In genomic region chr13:110175651-110176050, GRCm38 (mm10) we compare ENCODE assay signal across 24 mouse cellular contexts.
DNase-seq lines count a peak whose midpoint lies in the region; TF ChIP-seq lines count a peak whose summit lies in the region.
"Had no signal": no experiment of that assay in that cellular context is flagged by ENCODE, and none has a peak within 500 bp of the region (broad histone marks: within the 10 kb centered on the region; RNA-seq: fewer than 3 reads in every experiment).

No protein-coding gene starts in this region.

- H3K4me3 ChIP-seq in left cerebral cortex, adult 2 months = no peak overlapping the region
- H3K4me3 ChIP-seq: embryonic facial prominence, embryonic 13.5 days; intestine, embryonic 15.5 days; limb, embryonic 13.5 days; lung, embryonic 15.5 days; midbrain, embryonic 10.5 days; myocyte; neural tube, embryonic 12.5 days had no signal

- intact Hi-C loops in left cerebral cortex, adult 2 months (cut with DNase I) = no loop called here
- intact Hi-C loops in left cerebral cortex, postnatal 4 days (cut with DNase I) = no loop called here
- intact Hi-C loops in left cerebral cortex, postnatal 25 days (cut with DNase I) = no loop called here

- 0 out of 2 replicates have a peak overlapping the region, but pooled peaks have one; percentile 19 for H3K27ac ChIP-seq in left cerebral cortex, adult 2 months
- H3K27ac ChIP-seq: embryonic facial prominence, embryonic 13.5 days; hindbrain, postnatal 0 days; intestine, embryonic 15.5 days; limb, embryonic 13.5 days; lung, embryonic 15.5 days; midbrain, embryonic 10.5 days; neural tube, embryonic 12.5 days had no signal

- DNase-seq in frontal cortex, postnatal 36 days (ENCODE audit: low spot score in 2 of 2) = peak; percentile 15 to 51
- no peak for DNase-seq in frontal cortex, postnatal 10 days (ENCODE audit: low spot score in 2 of 2)
- DNase-seq in left cerebral cortex, adult 2 months (ENCODE audit: extremely low spot score in 1 of 2, low spot score in 2 of 2) = no peak
- DNase-seq in left cerebral cortex, postnatal 4 days = no peak
- DNase-seq in brain, adult 2 months (ENCODE audit: low read depth, low spot score) = peak; percentile 78
- DNase-seq in left cerebral cortex, postnatal 25 days (ENCODE audit: low spot score in 2 of 2) = peak; percentile 30 to 63
- no peak for DNase-seq in spleen, postnatal 10 days (ENCODE audit: low spot score in 2 of 2)
- DNase-seq: adrenal gland, postnatal 14 days; cerebellum, adult 11-12 months; cerebellum, adult 9-11 months; gastrocnemius, postnatal 10 days; heart, postnatal 14 days; kidney, adult 2 months; kidney, postnatal 36 days; thymus, adult 18-20 months; thymus, postnatal 4 days had no signal

- no peak for TF ChIP-seq CTCF in left cerebral cortex, adult 2 months (IDR thresholded peaks at IDR 0.05)

Comparison
In these comparisons a context has a peak if more than half of its experiments do, and no peak if none do; other contexts are left out.
1. DNase-seq: peak in frontal cortex, postnatal 36 days (2 of 2), brain, adult 2 months (single experiment) and left cerebral cortex, postnatal 25 days (2 of 2); none in frontal cortex, postnatal 10 days (0 of 2), left cerebral cortex, adult 2 months (0 of 2), left cerebral cortex, postnatal 4 days (single experiment) and spleen, postnatal 10 days (0 of 2).